Mouse (Mus musculus) 3134 (cell line): Measurements from ENCODE around the gene Tcf23.
A peak's percentile ranks its signal among the peaks of the same experiment; 100 is the strongest.

Experiments
- DNase-seq: peaks from one replicate; pipeline ENCODE4 v3.0.0-alpha.2; 2011; ENCODE audit warnings: low spot score; ENCODE audit not compliant: insufficient read length; ENCODE audit errors: extremely low read depth

The Tcf23 gene

DNA sequence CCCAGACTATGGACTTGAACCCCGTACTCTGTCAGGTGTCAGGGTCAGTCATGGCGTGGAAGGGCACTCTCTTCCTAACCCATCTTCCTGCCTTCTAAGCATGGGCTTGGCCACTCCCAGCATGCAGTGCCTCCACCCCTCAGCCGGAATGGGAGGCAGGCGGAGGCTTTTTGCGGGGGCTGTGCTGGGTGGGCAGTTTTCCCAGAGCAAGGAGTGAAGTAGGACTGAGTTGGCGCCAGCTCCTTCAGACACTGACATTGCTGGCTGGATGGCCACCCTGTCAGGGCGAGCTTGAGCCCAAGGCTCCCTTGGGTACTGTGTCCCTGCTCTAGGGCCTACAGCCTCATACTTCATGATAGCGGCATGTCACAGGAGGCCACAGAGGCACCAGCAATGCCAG is at the start of gene Tcf23:
Tcf23 (plus strand) TSS at position 247 of the 400 bp plus-strand sequence.
- no peak for DNase-seq

DNA sequence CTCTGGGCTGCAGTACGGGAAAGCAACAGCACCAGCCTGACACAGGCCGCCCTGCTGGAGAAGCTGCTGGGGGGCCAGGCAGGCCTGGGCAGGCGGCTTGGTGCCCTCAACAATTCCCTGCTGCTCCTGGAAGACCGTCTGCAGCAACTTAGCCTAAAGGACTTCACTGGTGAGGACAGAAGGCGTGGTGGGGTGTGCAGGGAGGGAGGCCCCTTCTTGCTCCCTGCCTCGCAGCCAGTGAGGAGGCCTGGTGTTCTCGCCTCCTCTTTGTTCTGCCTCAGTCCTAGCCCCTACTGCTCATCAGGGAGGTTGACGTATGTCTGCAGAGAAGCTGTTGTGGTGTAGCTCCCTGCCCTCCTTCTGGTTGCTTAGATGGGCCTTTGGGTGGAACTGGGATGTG is 49.8 kb upstream of the Tcf23 start:
- DNase-seq, result no peak

DNA sequence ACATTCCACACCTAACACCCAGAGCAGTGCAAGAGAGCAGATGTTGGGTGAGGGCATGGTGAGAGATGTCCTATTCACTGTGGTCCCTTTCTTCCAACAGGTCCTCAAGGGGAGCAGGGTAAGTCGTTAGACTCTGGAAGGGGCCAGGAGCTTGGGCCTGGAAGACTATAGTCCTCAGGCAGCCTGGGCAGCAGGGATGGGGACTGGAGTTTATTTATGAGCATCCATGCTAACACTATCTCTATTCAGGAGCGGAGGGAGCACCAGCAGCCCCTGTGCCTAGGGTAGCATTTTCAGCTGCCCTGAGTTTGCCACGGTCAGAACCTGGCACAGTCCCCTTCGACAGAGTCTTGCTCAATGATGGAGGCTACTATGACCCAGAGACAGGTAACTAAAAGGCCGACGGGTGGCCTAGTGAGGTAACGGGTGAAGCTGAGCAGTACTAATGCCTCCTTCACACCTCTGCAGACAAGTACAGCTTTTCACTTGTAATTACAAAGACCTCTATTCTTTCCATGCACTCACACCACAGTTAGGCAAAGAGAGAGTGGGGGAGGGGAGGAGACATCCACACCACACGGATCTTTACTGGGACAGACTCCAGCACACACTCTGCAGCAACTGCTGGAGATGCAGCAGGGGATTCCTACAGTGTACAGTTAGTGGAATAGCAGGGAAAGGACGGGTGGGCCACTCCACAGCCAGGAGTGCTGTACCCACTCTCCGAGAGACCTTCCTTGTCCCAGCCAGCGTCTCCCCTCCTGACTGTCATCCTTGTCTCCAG is 48.4 kb upstream of the Tcf23 start:
- no peak for DNase-seq

DNA sequence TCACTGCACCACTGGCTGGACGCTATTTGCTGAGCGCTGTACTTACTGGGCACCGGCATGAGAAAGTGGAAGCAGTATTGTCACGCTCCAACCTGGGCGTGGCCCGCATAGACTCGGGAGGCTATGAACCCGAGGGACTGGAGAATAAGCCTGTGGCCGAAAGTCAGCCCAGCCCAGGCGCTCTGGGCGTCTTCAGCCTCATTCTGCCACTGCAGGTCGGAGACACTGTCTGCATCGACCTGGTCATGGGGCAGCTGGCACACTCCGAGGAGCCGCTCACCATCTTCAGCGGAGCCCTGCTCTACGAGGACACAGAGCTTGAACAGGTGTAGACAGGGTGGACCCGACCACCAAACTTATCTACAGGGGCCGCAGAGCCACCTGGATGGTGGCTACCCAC is 47.8 kb upstream of the Tcf23 start:
- DNase-seq, result peak; percentile 18

DNA sequence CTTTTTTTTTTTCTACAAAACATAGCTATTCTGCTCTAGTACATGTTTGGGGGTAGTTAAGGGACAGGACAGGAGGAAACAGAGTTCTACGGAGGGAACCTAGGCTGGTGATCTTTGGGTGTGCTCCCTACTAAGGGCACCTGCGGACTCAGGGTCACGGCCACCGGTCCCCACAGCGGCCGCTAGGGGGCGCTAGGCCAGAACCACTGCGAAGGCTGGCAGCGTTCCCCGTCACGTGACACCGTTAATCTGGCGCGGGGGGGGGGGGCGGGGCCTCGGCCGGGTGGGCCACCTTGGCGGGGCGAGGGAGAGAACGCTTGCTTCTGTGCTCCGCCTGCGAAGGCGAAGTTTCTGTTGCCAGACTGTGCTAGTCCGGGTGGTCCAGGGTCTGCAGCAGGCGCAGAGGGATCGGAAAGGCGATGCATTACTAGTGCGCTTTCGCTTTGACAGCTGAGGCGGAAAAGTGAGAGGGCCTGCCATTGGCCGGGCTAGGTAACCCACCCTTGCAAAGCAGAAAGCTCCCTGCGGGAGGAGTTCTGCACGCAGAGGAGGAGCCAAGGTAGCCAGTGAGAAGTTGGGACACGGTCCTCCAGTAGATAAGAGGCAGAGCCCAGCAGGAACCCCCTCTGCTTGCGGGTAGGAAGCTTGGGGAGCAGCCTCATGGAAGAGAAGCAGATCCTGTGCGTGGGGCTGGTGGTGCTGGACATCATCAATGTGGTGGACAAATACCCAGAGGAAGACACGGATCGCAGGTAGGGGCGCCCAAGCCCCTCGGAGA is 47.0 kb upstream of the Tcf23 start, which contains the start of gene Khk:
Khk (plus strand) TSS at position 176 of the 778 bp plus-strand sequence.
- peak; percentile 72 for DNase-seq

DNA sequence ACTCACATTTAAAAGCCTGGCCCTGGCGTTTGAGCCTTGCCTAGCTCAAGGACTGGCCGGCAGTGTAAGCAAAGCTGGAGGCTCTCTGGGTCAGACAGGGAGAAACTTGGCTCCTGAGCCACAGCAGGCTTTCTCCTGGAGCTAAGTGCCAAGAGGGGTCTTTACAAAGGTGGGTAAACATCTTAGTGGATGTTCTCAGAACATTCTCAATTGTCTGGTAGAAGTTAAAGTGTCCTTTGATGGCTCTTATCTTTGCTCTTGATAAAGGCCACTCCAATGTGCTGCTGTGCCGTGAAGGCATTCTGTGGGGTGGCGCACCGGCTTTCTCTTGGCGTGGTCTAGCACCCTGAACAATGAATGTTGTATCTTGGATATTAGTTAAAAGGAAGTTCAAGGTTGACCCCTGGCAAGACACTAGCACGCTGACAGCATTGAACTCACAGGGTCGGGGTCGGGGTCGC is 45.9 kb upstream of the Tcf23 start:
- DNase-seq, result no peak

DNA sequence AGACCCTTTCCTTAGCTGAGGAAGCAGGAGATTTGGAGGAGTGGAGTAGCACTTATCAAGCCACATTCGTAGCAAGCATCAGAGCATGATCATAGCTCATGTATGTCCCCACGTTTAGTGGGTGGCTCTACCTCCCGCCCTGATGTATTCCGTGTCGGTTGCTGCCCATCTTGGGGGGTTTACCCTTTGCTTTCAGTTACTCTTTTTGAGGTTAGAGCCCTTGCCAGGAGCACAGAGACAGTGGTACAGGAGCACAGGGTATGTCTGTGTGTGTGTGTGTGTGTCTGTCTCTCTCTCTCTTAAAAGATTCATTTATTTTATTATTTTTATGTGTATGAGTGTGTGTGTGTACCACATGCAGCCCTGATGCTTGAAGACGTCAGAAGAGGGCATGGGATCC is 45.3 kb upstream of the Tcf23 start:
- DNase-seq, result no peak

DNA sequence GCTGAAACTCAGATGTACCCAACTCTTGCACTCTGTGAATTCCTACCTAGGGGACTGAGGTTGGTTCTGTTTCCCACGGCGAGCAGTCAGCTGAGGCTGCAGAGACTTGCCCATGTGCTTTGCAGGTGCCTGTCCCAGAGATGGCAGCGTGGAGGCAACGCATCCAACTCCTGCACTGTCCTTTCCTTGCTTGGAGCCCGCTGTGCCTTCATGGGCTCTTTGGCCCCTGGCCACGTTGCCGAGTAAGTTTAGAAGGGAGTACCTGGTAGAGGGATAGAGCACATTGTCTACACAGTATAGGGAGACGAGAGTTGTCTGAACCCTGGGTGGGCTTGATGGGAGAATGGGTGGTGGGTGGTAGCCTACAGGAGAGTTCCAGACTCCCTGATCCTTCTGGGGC is 43.8 kb upstream of the Tcf23 start:
- no peak for DNase-seq

DNA sequence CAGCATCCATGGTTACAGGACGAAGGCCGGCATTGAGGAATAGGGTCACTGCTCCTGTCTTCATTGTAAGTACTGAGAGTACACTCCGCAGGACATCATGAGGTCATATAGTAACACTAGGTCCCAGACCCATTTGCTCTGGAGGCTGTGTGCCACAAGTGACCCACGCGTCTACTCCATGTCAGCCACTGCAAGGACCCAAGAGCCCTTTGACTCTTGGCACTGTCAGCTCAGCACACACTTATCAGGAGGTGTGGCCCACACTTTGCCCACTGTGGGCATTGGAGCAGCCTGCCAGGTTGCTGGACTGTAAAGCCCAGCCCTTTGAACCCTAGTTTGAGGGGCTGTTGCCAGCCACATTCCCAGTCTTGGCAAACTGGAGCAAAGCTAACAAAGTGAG is 43.2 kb upstream of the Tcf23 start:
- no peak for DNase-seq

DNA sequence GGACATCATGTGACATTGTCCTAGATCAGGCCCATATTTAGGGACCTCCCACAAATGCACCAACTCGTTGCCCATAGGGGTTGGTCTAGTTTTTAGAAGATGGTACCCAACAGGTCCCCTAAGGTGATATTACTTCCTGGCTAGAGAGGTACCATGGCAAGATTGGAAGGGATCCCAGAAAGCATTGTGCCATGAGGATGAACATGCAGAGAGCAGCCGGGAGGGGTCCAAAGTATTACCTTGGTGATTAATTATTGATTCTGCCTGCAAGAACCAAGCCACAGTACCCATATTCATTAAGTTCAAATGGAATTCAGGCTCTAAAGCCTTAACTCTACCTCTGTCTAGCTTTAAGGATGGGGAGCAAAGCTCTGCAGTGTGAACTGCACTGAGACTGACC is 42.4 kb upstream of the Tcf23 start:
- no peak for DNase-seq

DNA sequence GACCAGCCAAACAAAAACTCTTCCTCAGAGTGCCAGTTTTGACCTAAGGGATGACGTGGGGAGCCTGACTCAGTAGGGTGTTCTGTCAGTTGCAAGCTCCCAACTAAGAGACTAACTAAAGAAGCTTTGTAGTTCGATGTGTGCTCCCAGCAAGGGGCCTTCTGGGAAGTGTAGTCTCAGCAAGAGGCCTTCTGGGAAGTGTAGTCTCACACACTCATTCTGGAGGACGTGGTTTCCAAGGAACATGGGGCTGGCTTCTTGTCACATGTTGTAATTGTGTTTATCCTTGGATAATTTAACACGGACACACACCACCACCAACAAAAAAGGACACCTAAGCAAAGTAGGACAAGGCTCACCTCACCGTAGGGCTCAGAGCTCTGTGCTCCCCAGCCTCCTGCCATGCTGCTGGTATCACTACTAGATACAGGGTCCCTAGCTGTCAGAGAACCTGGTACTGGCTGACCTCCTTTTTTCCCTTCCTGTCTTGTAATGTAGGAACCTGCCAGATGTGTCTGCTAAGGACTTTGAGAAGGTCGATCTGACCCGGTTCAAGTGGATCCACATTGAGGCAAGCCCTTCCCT is 40.4 kb upstream of the Tcf23 start:
- no peak for DNase-seq

DNA sequence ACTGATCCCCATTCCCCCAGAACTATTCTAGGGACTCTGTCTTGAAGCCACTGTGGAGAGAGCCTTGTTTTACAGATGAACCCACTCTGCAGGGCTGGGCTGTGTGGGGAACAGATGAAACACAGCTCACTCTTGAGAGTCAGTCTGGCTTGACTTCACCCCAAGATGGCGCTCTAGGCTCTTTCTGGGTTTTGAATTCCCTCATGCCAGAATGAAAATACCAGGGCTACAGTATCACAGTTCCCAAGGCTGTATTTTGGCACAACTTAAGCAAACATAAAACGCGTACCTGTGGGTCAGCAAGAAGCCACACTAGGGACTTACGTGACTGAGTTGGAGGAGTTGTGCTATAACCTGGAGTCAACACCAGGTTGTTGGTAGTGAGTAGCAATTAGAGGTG is 38.3 kb upstream of the Tcf23 start:
- DNase-seq, result no peak

DNA sequence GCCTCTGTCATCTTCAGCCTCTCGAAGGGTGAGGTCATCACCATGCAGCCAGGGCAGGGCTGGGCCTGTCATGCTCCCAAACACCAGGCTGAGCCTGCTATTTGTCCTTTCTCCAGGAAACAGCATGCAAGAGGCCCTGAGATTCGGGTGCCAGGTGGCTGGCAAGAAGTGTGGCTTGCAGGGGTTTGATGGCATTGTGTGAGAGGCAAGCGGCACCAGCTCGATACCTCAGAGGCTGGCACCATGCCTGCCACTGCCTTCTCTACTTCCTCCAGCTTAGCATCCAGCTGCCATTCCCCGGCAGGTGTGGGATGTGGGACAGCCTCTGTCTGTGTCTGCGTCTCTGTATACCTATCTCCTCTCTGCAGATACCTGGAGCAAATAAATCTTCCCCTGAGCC is 37.6 kb upstream of the Tcf23 start:
- DNase-seq, result no peak

DNA sequence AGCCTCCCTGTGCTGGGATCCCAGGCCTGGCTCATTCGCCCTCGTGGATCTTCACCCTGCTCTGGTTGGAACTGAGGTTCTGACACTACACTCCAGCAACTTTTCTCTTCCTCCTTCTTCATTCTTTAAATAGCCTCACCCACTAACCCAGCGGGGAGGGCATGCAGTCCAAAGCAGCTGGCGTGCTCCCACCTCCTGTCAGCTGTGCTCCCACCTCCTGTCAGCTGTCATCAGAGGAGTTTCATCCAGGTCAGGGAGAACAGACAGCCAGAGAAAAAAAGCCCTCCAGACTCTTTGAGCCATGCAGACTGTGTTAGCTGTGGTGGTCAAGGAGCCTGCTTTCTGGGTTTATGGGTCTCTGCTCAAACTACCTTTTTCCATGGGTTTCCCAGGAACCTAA is 37.1 kb upstream of the Tcf23 start:
- no peak for DNase-seq

DNA sequence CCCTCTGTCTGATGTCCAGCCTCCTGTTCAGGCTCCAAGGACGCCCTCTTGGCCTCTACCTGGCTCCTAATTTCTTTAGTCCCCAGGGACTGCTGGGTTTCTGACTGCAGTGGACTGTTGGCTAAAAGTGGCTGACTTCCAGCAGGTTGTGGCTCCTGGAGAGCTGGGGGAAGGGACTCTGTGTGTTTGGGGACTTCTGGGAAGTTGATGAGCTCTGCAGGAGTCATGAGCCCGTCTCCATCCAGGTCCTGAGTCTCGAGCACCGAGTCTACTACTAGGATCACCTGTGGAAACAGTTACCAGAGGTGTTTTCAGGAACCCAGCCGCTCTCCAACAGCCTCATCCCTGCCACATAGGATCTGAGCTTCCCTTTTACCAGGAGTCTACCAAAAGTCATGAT is 34.8 kb upstream of the Tcf23 start:
- DNase-seq, result no peak

DNA sequence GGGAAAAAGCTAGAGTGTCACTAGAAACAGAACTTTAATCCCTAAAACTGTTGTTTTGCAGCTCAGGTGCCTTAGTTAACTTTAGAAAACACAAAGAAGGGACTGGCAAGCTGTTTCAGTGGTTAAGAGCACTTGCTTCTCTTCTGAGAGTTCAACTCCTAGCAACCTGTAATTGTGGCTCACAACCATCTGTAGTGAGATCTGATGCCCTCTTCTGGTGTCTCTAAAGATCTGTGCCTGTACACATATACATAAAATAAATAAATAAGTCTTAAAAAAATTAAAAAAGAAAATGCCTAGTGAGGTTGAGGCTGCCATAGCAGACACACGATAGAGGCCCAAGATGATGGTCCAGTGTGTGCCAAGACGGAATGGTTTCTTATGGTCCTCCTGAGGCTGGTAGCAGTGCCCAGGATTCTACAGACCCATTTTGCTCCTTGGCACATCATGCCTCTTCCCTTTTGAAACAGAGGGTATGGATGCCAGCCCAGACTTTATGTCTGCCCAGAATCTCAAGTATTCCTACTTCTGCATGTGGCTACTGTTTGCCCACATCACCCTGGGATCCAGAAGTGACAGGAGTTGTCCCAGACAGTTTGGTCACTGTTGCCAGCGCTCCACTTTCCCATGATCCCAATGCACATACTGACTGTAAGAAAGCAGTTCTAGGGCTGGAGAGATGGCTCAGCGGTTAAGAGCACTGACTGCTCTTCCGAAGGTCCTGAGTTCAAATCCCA is 33.6 kb upstream of the Tcf23 start:
- DNase-seq, result no peak

DNA sequence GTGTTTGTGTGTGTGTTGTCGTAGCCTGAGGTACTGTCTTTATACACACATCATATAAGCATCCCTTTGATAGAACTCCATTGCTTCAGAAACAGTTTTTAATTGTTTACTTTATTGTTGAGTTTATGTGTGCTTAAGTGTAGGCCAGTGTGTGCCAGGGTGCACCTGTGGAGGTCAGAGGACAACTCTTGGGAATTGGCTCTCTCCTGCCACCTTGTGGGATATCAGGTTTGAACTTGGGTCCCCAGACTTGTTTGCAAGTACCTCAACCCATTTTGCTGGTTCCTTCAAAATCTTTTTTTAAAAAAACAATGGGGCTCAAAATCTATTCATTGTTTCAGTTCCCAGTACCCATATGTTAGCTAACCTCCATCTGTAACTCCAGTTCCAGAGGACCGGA is 25.5 kb upstream of the Tcf23 start:
- no peak for DNase-seq

DNA sequence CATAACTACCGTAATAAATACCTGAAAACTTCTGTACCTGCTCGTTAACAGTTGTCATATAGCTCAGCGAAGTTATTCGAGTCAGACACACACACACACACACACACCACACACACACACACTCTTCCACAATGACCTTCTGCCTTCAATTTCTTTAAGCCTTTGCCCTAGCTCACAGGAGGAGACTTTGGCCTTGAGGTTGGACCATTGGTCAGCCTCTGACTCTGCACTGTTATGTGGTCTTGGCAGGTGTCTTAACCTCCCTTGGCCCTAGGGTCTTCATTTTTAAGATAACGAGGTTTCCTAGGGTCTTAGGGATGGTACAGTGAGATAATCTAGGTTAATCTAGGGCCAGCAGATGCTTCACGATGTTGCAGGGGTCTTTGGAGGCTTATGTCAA is 24.1 kb upstream of the Tcf23 start:
- DNase-seq, result no peak

DNA sequence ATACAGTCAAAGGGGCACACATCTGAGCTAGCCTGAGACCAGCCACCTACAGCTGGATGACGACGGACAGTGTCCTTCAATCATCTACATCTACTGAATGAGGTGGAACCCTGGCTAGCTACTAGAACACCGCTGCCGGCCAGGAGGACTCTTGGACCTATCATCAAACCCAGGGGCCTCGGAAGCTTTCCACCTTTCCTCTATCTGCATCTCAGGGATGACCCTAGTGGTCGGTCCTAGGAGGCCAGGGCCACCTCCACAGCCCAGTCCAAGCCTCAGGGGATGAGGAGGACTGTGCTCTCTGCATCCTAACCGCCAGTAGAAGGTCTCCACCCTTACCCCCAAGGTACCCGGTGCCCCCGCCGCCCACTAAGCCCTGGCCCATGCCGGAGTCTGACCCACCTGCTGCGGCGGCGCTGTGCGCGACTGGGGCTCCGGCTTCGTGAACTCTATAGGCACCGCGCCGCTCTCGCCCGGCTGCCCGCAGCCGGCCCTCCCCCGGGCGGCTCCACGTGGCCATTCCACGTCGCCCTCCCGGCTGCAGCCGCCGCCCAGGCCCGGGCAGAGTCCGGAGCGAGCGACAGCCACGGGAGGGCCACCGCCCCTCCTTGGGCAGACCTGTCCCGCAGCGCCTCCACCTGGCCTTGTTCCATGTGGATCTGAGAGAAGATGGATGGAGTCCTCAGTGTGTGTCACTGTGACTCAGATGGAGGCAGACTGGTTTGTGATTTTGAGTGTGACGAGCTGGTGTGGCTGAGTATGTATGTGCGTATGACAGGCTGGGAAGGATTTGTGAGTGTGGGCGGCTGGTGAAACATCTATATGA is 23.3 kb upstream of the Tcf23 start, which contains the start of gene Cgref1:
Cgref1 (minus strand) TSS at position 636 of the 826 bp plus-strand sequence.
- peak; percentile 76 for DNase-seq

DNA sequence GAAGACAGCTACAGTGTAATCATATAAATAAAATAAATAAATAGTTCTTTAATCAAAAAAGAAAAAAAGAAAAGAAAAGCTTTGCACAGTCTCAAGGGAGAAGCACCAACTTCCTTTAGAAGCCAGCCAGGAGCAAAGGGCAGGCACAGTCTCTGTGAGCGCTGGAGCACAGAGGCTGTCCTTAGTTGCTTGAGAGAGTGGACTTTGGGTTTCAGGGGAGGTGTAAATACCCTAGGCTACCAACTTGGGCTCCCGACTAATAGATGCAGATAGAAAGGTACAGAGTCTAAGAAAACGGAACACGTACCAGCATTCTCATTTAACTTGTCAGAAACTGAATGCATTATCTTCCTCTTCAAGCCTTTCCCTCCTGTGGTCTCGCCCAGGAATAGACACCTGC is 19.8 kb upstream of the Tcf23 start:
- DNase-seq, result no peak
